Mouse (Mus musculus) lung, postnatal 0 days (tissue): ENCODE results near the gene Pnck.

ENCODE experiments used
- CTCF ChIP-seq: IDR thresholded peaks from 2 replicates; pipeline ENCODE4 v1.5.1; 2016; ENCODE audit warnings: antibody characterized with exemption, mild to moderate bottlenecking
- EP300 ChIP-seq: IDR thresholded peaks from 2 replicates; pipeline ENCODE4 v1.6.1; 2016; ENCODE audit warnings: antibody characterized with exemption, mild to moderate bottlenecking, control low read depth

DNA sequence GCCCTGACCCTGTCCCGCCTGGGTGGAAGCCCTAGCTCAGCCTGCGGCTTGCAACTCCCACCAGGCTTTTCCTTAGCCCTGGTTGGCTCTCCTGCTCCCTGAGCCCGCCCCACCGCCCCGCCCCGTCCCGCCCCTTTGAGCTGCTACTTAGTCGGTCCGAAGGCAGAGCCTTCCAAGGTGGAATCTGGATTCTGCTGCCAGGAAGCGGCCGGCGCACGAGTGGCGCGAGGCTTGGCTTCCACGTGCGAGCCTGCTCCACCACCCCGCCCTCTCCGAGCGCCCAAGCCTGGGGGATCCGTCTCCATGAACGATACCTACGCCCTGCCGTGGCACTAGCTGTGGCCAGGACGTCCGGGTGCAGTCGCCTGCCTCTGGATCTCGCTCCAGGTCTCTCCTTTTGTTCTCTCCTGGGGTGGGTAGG, 20.7 kb downstream of the Pnck start, which contains the start of gene Dusp9:
- TF ChIP-seq CTCF (no peak), EP300 (no peak)
